Mouse (Mus musculus) midbrain, embryonic 13.5 days (tissue): ENCODE measurements around the gene Gm3636. TPM values are rescaled to one million over a fixed set of nuclear protein-coding genes. Genes with fewer than 3 reads are reported as not detected.
"Not testable (repeated sequence)": the region's sequence is repeated elsewhere in the genome, so short reads cannot be mapped to it uniquely, and the experiment has no call there.

Source experiments
- ATAC-seq: fragments of 200-750 bp; cut with Nextera tagmentation; 2 replicates; pipeline ENCODE4 v1.8.0; 2017; ENCODE audit warnings: mild to moderate bottlenecking, moderate TSS enrichment, moderate library complexity
- H3K27ac ChIP-seq: fragments of 300-500 bp; sonication (generic); 2 replicates; pipeline ENCODE4 v1.5.1; 2015; ENCODE audit warnings: inconsistent platforms, mild to moderate bottlenecking, moderate library complexity
- H3K27me3 ChIP-seq: fragments of 300-500 bp; sonication (generic); 2 replicates; pipeline ENCODE4 v1.6.1; 2015; ENCODE audit warnings: mild to moderate bottlenecking, inconsistent platforms
- H3K36me3 ChIP-seq: fragments of 300-500 bp; sonication (generic); 2 replicates; pipeline ENCODE4 v1.6.1; 2015; ENCODE audit warnings: mild to moderate bottlenecking, inconsistent platforms
- H3K4me1 ChIP-seq: fragments of 300-500 bp; sonication (generic); replicated peaks from 2 replicates; pipeline ENCODE4 v1.6.1; 2015; ENCODE audit warnings: inconsistent platforms
- H3K4me2 ChIP-seq: fragments of 300-500 bp; sonication (generic); replicated peaks from 2 replicates; pipeline ENCODE4 v1.6.1; 2015; ENCODE audit warnings: moderate library complexity, mild to moderate bottlenecking, inconsistent platforms
- H3K4me3 ChIP-seq: fragments of 300-500 bp; sonication (generic); replicated peaks from 2 replicates; pipeline ENCODE4 v1.5.1; 2015; ENCODE audit warnings: mild to moderate bottlenecking, inconsistent platforms
- H3K9ac ChIP-seq: fragments of 300-500 bp; sonication (generic); replicated peaks from 2 replicates; pipeline ENCODE4 v1.6.1; 2015; ENCODE audit warnings: mild to moderate bottlenecking, inconsistent platforms
- H3K9me3 ChIP-seq: fragments of 300-500 bp; sonication (generic); 2 replicates; pipeline ENCODE4 v1.6.1; 2016; ENCODE audit warnings: mild to moderate bottlenecking, inconsistent platforms
- WGBS: fragments of 180-500 bp; shearing (Covaris S2); methylation state at CpG from one replicate; pipeline ENCODE4 v1.1.7; 2015; 5-methylcytosine and 5-hydroxymethylcytosine counted together
- polyA plus RNA-seq: library from polyadenylated mRNA; unstranded; fragments of >200 nt; fragmentation: Nextera tagmentation; extraction: Ambion mirVana; gene quantifications from 2 replicates; pipeline ENCODE4 v1.2.1, GENCODE M21; 2015

The Gm3636 gene
- polyA plus RNA-seq = 12.7 and 16.0 TPM in 2 replicates

- not testable (repeated sequence) for H3K36me3 ChIP-seq, H3K9ac ChIP-seq, H3K4me2 ChIP-seq, H3K4me3 ChIP-seq, H3K27me3 ChIP-seq, ATAC-seq, H3K4me1 ChIP-seq, H3K9me3 ChIP-seq, H3K27ac ChIP-seq
- no CpG with 5 or more reads among the region's 2 CpGs for WGBS
Observed at GRCm38 (mm10) chr14:6742232-6742631, at the start of gene Gm3636. Gm3636 (minus strand) TSS chr14:6742332.

GRCm38 (mm10) chr14:6774311-6774710, 32.2 kb upstream of the Gm3636 start, which contains the start of gene Gm8362:
Gm8362 (minus strand) TSS chr14:6774411.
- not testable (repeated sequence) for H3K9me3 ChIP-seq, H3K27ac ChIP-seq, H3K9ac ChIP-seq, H3K27me3 ChIP-seq, H3K36me3 ChIP-seq, H3K4me3 ChIP-seq, H3K4me1 ChIP-seq, ATAC-seq, H3K4me2 ChIP-seq
- WGBS = 100% methylated on average over 1 of the region's 1 CpGs

GRCm38 (mm10) chr14:6757231-6757536, 15.1 kb upstream of the Gm3636 start:
- not testable (repeated sequence) for H3K9ac ChIP-seq, ATAC-seq, H3K9me3 ChIP-seq, H3K36me3 ChIP-seq, H3K4me1 ChIP-seq, H3K27me3 ChIP-seq, H3K27ac ChIP-seq
- WGBS = 0% methylated on average over 5 of the region's 13 CpGs
- Histone ChIP-seq H3K4me2 (peak overlapping the region; percentile 52), H3K4me3 (peak overlapping the region; percentile 46)

- 0% methylated on average over 26 of the region's 67 CpGs for WGBS
- H3K9me3 ChIP-seq, H3K36me3 ChIP-seq, H3K27ac ChIP-seq, H3K4me1 ChIP-seq, ATAC-seq, H3K27me3 ChIP-seq: not testable (repeated sequence)
- peak overlapping the region; percentile 52 for H3K4me2 ChIP-seq
- peak overlapping the region; percentile 46 for H3K4me3 ChIP-seq
- H3K9ac ChIP-seq = peak overlapping the region; percentile 66
Observed at GRCm38 (mm10) chr14:6756384-6757230, 14.5 kb upstream of the Gm3636 start.

- not testable (repeated sequence) for H3K4me2 ChIP-seq, H3K4me3 ChIP-seq, H3K27me3 ChIP-seq, H3K9ac ChIP-seq, H3K9me3 ChIP-seq, ATAC-seq, H3K27ac ChIP-seq, H3K4me1 ChIP-seq, H3K36me3 ChIP-seq
- 83% methylated on average over 1 of the region's 2 CpGs for WGBS
Observed at GRCm38 (mm10) chr14:6720151-6720550, 22.0 kb downstream of the Gm3636 start, which contains the start of gene Gm8050. Gm8050 (minus strand) TSS chr14:6720251.

Other genes starting within 250 kb of the Gm3636 start
- gene Gm8356, start 205.0 kb downstream of the Gm3636 start, polyA plus RNA-seq = not detected in 2 replicates
- 0.48 and 0.73 TPM in 2 replicates for gene Gm3629, start 151.7 kb downstream of the Gm3636 start, polyA plus RNA-seq
- not detected in 2 replicates for gene Gm3460, start 119.9 kb downstream of the Gm3636 start, polyA plus RNA-seq
- not detected in 2 replicates for gene Gm10251, start 58.2 kb downstream of the Gm3636 start, polyA plus RNA-seq
- gene Gm8050, start 22.1 kb downstream of the Gm3636 start, polyA plus RNA-seq = not detected in 2 replicates
- not detected in 2 replicates for gene Gm8362, start 32.1 kb upstream of the Gm3636 start, polyA plus RNA-seq
- gene Gm3642, start 98.0 kb upstream of the Gm3636 start, polyA plus RNA-seq = not detected in 2 replicates
- gene Gm3667, start 147.6 kb upstream of the Gm3636 start, polyA plus RNA-seq = 5.1 and 5.7 TPM in 2 replicates
- not detected in 2 replicates for gene Gm6356, start 231.5 kb upstream of the Gm3636 start, polyA plus RNA-seq